Mouse (Mus musculus) thymus, adult 18-20 months (tissue): ENCODE results near the gene Htr3b.
"Not testable (repeated sequence)": the region's sequence is repeated elsewhere in the genome, so short reads cannot be mapped to it uniquely, and the experiment has no call there.

Source experiments
- DNase-seq, 2 experiments: peaks; one replicate each; pipeline ENCODE4 v3.0.0; 2022; ENCODE audit warnings: mixed read lengths in 2 of 2

The Htr3b gene

DNA sequence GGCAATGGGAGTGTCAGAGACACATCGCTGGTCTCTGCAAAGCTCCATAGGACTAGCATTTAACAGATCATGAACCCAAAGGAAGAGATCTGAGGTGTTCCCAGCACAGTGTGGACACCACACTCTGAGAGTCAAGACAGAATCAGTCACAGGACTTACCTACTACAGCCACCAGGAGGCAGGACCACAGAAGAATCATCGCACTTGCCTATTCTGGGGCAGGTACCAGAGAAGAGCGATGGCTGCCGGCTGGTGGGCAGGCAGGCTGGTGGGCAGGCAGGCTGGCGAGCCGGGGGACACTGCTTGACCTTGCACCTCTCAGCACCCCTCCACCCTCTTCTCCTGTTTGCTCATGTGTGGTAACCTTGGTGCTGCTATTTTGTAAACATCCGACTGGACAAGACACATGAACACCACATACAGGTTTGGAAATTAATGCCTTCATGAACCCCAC is at the start of gene Htr3b:
Gene Htr3b, minus strand, starts transcription at position 404 of the 454 bp plus-strand sequence.
- no peak for DNase-seq

DNA sequence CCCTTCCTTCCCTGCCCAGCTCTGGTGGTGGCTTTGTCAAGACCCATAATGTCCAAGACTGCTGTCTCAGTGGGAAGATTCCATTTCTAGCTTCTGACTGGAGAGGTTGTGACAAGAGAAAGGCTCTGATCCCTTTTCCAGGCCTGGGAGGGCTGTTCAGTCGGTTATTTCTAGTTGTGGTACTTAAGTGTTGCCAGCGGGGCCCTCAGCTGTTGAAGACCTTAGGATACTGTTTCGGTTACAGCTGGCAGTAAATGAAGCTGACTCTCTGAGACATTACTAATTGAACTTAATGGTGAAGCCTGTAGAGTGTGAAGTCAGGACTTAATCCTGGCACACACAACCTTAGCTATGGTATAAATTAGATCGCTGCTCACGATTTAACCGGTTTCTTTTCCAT is 34.5 kb upstream of the Htr3b start:
- DNase-seq = no peak

GRCm38 (mm10) chr9:48995735-48996134 is 30.9 kb upstream of the Htr3b start:
- no peak for DNase-seq

DNA sequence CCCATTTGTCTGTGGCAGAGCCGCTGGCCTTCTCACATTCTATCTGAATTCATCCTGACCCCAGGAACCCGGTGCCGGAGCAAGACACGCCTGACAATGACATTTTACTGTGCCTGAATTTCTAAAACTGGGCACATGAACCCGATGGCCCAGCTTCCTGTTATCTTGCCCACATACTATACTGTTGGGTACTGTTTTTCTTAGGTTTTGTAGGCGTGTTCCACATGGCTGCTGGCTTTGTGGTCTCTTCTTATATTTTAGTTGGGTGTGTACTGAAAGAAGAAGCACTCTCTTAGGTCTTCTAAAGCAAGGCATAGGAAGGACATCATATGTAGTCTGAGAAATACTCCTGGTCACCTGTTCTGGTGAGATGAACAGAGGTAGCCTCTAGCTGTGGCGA is 30.0 kb upstream of the Htr3b start:
- DNase-seq = no peak

- no peak for DNase-seq
Observed at GRCm38 (mm10) chr9:48991671-48992070, 26.9 kb upstream of the Htr3b start.

- no peak for DNase-seq
Observed at GRCm38 (mm10) chr9:48987201-48988101, 22.7 kb upstream of the Htr3b start.

DNA sequence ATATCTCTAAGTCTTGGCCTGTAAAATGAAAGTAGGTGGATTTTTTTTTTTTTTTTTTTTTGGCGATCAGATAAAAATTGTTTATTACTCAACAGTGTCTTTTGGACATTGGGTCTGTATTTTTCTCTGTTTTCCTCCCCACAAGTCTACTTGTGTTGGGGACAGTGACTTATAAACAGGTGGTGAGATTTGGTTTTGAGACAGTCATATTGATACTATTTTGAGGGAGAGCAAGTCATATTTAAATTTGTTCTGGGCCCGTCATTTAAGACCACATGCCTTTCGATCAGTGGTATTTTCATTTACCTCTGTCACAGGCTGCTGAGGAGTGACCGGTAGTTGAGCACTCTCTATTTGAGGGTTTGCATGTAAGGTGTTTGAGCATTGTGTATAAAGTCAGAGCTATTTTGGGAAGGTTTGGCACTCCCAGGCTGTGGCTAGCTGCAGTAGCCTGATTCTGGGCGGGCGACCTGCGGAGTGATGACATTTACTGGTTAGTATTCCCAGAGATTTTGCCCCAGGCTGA is 21.9 kb upstream of the Htr3b start:
- no peak for DNase-seq

GRCm38 (mm10) chr9:48985708-48986088 is 20.9 kb upstream of the Htr3b start:
- no peak for DNase-seq

DNA sequence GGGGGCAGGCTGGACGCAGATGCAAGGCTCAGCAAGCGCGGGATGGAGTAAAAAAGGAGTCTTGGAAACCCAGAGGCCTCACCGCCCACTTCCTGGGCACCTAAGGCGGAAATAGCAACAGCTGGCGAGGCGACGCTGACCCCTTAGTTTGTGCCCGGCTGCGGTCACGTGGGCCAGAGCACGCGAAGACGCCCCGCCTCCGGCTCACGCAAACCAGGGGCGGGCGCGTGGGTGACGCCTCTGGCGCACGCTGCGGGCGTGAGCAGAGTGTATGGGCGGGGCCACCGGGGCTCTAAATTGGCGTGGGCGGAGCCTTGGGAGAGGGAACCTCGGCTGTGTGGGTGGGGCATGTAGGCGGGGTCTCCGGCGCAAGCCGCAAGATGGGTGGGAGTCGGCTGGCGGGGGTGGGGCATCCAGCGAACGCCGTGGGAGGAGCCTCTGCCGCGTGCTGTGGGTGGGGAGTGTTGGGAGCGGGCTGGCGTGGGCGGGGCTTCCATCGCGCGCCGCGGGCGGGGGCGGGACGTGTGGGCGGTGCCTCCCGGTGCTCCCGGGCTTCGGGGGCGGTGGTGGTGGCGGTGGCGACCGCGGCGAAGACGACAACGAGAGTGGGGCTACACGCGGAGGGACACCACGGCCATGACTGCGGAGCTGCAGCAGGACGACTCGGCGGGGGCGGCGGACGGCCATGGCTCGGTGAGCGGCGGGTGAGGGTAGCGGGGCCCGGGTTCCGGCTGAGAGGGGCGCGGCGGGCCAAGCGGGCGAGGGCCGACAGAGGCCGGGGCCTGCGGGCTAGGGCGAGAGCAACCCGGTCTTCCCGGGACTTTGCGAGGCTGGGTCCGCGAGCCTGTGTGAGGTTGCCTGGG is 20.3 kb upstream of the Htr3b start, which contains the start of gene Usp28:
Gene Usp28, plus strand, starts transcription at position 531 of the 863 bp plus-strand sequence.
- peak; percentile 98 for DNase-seq

DNA sequence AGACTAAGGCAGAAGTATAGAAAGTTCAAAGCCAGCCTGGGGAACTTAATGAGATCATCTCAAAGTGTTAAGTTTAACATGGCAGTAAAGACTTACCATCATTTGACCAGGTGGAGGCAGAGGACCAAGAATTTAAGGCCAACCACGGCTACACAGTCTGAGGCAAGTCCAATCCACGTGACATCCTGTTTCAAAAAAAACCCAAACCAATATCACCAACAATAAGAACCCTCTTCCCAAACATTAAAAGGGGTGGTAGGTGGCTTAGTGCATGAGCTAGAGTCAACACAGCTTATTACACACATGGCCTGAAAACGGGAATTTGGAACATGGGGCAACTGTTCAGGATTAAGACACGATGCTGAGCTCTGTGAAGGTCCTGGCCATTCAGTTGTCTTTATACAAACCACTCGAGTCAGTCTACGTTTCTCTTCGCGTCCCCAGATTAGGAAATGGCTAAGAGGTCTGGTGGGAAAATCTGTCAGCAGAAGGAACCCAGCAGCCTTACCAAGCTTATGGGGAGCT is 19.6 kb upstream of the Htr3b start:
- DNase-seq = no peak

DNA sequence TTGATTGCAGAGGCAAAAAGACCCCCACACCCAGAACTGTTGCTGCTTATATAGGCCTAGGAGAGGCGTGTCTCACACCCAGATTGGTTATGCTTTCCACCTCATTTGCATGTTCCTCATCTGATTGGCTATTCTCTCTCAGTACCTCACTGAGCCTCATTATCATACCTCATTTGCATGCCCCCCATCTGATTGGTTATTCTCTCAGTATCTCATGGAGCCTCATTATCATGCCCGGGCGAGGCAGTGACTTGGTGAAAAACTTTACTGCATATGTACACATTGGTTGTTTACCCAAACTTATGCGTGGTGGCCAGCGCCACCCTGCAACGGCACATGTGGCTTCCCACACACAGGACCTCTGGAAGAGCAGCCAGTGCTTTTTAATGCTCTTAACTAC is 19.0 kb upstream of the Htr3b start:
- not testable (repeated sequence) for DNase-seq

DNA sequence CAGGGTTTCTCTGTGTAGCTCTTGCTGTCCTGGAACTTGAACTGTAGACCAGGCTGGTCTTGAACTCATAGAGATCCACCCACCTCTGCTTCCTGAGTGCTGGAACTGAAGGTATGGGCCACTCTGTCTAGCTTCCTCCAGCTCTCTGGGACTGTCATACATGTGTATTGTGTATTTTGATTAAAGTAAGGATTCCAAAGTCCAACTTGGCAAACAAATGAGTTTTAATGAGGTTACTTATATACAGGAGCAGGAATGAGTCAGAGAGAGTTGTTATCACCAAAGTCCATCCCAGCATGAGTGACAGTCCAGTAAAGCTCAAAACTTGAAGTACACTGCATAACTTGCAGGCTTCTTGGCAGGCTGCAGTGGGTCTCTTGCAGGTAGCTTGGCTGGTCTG is 17.0 kb upstream of the Htr3b start:
- DNase-seq = no peak

DNA sequence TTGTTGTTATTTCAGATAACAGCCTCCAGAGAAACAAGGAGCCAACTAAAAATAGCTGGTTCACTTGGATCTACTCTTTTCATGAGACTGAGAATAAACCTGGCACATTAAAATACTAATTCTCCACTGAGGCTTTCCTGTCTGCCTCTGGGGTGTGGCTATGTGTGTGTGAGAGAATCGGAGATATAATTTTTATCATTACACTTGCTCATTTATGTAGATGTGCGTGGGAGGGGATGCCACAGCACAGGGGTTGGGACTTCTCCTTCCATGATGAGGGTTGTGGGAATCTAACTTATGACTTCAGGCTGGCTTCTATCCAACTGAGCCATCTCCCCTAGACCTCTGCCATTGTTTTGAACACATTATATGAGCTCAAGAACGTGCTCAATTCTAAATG is 16.0 kb upstream of the Htr3b start:
- no peak for DNase-seq

DNA sequence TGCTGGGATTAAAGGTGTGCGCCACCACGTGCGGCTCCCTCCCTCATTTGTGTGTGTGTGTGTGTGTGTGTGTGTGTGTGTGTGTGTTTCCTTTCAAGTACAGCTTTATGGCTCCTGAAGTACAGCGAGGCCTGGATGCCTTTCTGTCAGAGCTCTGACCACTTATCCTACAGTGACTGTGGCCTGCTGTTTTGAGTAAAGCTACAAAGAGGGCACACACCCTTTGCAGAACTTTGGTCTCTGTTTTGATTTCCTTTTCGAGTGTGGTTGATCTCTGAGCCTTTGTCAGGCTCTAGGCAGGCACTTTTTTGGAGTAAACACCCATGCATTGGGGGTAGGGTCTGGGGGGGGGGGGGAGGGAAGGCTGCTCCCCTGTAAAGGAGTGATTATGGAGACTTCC is 15.6 kb upstream of the Htr3b start:
- DNase-seq = no peak

DNA sequence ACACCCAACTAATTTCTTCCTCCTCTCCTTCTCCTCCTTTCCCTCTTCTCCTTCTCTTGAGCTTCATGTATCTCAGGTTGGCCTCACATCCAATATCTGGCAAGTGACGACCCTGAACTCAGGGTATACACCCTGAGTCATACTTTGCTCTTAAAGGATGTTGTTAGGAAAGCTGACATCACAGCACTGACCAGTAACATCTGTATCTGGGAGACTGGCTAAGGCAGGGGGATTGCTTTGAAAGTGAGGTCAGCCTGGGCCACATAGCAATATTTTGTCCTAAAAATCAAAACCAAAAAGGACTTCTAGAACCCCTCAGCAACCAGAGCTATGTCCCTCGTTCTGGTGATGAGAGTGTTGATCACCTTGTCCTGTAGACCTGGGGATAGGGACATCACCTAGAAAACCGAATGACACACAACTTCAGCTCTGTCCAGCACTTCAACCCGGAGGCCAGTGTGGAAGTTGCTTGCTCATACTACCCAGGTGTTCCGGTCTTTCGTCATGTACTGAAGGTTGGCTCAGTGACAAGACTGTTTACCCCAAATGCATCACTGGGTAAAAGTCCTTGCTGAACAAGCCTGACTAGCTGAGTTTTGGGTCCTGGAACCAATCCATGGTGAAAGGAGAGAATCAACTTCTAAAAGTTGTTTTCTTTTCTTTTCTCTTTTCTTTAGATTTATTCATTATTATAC is 12.0 kb upstream of the Htr3b start:
- no peak for DNase-seq

DNA sequence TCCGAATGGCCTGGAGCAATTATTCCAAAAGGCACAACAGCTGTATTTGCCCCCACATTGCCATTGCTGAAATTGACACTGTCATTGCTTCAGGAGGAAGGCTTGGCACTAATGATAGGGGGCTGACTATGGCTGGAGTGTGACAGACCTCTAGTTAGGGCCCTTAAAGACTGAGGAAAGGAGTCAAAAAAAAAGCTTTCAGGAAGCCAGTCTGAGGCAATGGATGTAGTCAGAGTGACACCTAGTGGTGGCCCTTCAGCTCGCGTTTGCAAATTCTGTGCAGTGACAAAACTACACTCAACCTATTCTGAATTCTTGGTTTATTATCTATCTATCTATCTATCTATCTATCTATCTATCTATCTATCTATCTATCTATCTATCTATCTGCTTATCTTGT is 7.7 kb upstream of the Htr3b start:
- no peak for DNase-seq

DNA sequence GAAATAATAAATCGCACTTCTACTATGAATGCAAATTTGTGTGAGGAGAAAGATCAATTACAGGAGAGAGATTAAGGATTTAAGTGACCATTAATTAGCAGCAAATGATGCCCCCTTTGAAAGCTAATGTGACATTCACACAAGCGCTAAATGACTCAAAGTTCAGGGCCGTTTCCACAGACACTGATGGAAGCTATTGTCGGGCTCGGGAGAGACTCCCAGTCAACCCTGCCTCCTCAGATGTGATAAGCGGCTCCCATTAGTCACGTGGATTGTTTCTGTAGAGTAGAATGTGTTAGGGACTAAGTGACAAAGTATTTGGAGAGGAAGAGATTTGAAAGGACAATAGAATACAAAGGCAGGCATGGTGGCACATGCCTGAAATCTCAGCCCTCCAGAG is 2.7 kb downstream of the Htr3b start:
- no peak for DNase-seq

DNA sequence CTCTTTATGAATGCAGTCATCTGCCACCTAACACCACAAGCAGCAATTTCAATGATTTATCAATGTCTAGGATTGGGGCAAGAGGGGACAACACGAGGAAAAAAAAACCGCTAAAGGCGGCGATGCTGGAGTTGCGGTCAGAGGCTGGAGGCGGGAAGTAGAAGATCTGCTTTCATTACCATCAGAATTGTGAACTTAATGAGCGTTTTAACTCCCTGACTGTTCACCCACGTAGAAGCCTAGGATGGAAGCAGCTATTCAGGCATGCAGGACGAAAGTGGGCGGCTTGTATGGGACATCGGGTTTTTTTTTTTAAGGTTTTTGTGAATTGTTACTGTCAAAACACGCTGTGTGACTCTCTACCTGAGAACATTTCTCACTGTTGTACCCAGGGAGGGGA is 3.5 kb downstream of the Htr3b start:
- DNase-seq = no peak

DNA sequence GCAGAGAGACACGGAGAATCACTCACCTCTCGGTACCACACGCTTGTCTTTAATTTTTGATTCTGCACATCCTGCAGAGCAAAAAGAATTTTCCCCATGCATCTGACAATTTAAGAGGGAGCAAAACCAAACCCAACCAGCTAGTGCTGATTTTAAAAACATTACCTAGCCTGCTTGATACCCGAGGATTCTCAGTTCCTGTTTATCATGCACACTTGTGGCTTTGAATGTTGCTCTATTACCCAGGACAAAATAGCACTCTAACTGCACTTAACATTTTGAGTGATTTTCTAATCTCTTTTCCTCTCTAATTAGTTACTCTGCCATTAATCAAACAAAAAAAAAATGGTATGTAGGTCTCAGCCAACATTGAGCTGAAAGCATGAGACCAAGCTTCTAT is 17.2 kb downstream of the Htr3b start:
- no peak for DNase-seq

- no peak for DNase-seq
Observed at GRCm38 (mm10) chr9:48942349-48942748, 22.4 kb downstream of the Htr3b start.

DNA sequence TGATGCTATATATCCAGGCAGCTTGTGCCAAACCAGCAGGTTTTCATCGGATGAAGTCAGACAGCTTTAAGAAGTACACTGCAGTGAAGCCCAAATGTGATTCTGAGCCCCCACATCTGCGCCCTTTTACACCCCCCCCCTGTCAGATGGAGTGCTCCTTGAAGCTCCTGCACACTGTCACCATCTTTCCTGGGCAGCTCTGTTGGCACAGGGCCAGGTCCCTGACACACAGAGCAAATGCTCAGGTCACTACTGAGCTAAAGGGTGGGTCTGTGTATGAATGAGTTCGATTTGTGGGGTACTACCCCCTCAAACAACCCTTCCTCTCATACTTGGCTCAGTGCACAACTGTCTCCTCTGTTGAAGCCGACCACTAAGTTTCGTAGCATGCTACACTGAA is 35.4 kb downstream of the Htr3b start:
- no peak for DNase-seq

DNA sequence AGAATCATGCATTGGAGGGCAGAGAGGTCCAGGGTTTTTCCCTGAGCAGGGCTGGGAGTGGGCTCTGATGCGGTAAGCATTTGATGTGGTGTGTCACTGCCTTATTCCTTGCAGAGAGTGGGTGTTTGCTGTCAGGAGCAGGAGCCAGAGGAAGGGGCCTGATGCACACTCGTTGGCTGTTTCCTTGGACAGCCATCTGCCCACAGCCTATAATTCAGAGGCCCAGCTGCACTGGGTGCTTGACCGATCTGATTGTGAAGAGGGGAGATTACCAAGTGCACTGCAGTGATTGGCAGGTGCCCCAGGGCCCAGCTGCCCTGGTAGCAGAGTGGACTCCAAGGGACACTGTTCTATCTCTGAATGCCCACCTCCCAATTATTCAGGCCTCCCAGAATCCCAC is 36.0 kb downstream of the Htr3b start:
- DNase-seq = no peak
